Mouse (Mus musculus) thymus, postnatal 25 days (tissue): Measurements from ENCODE around the gene Sfrp4.

ENCODE experiments used
- DNase-seq: peaks from one replicate; pipeline ENCODE4 v3.0.0; 2022

Sfrp4 gene

GRCm38 (mm10) chr13:19640203-19640851 lies 17.4 kb downstream of the Sfrp4 start:
- no peak for DNase-seq

DNA sequence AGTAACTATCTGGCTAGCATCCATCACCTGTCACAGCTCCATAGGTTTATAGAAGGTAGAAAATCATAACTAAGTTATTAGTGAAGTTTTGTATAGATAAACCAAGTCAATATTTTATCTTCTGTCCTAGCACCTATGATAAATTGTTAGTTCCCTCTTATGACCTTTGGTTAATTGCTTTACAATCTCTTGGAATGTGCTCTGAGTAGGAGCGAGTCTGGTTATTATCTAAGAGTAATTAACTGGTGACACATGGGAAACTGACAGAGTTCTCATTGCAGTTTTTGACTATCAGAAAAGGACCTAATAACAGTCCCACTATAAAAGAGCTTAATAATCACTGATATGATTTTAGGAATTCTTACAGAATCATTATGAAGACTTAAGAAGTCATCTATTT lies 20.6 kb downstream of the Sfrp4 start:
- DNase-seq = no peak

DNA sequence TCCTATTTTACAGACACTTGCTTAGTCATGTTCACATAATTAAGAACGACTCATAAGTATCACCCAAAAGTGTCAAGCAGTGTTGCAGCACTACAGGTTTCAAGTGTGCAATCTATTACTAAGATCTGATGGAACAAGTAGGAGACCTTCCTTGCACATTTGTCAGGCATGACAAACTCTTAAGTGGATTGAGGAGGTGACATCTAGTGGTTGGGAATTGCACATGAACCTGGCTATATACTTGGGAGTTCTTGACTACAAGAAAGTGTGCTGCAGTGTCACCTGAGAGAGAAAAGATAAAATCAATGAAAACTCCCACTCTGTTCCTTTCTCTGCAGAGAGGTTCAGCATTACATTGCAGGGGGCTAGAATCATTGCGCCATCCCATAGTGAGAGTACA lies 21.3 kb downstream of the Sfrp4 start:
- DNase-seq = no peak

DNA sequence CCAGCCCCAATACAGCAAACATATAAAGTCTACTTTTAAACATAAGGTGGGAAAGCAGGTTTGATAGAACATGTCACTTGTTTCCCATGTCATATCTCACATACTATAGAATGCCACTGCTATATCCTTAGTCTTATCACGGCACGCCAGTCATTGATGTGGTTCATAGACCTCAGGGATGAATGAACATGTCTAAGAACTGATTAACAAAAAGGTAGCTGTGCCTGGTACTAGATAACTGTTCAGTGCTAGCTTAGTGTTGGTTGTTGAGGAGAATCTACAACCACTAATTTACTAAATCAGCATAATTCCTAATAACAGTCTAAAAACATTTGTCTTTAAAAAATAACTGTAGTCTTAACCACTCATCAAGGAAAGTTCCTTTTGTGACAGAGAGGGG lies 26.9 kb downstream of the Sfrp4 start:
- DNase-seq = no peak

GRCm38 (mm10) chr13:19652405-19652804 lies 29.5 kb downstream of the Sfrp4 start:
- no peak for DNase-seq

- DNase-seq = no peak
These were observed 45.6 kb downstream of the Sfrp4 start for GRCm38 (mm10) chr13:19668355-19669140.

GRCm38 (mm10) chr13:19674025-19674424 lies 51.1 kb downstream of the Sfrp4 start:
- no peak for DNase-seq

GRCm38 (mm10) chr13:19674601-19675000 lies 51.7 kb downstream of the Sfrp4 start:
- no peak for DNase-seq
